Mouse (Mus musculus) limb, embryonic 14.5 days (tissue): ENCODE data around the gene Mgat4c. TPM values are rescaled to one million over a fixed set of nuclear protein-coding genes. Genes with fewer than 3 reads are reported as not detected.
A peak's percentile ranks its signal among the peaks of the same experiment; 100 is the strongest.
"Not testable (repeated sequence)": the region's sequence is repeated elsewhere in the genome, so short reads cannot be mapped to it uniquely, and the experiment has no call there.

Experiments
- ATAC-seq: fragments of 200-750 bp; cut with Nextera tagmentation; 2 replicates; pipeline ENCODE4 v1.8.0; 2017; ENCODE audit warnings: low read depth, moderate number of reproducible peaks, moderate TSS enrichment; ENCODE audit not compliant: low FRiP score
- DNase-seq: peaks from one replicate; pipeline ENCODE4 v3.0.0-alpha.2; 2015; ENCODE audit warnings: low spot score
- H3K27ac ChIP-seq: fragments of 300-500 bp; sonication (generic); replicated peaks from 2 replicates; pipeline ENCODE4 v1.5.1; 2014; ENCODE audit warnings: low read depth, mild to moderate bottlenecking, low read length, moderate library complexity, mixed read lengths
- H3K27me3 ChIP-seq: fragments of 300-500 bp; sonication (generic); 2 replicates; pipeline ENCODE4 v1.6.1; 2014; ENCODE audit warnings: low read length, mixed read lengths; ENCODE audit not compliant: control insufficient read depth, insufficient read depth
- H3K36me3 ChIP-seq: fragments of 300-500 bp; sonication (generic); 2 replicates; pipeline ENCODE4 v1.6.1; 2014; ENCODE audit warnings: mild to moderate bottlenecking, low read length, moderate library complexity, mixed read lengths; ENCODE audit not compliant: control insufficient read depth, insufficient read depth
- H3K4me1 ChIP-seq: fragments of 300-500 bp; sonication (generic); 2 replicates; pipeline ENCODE4 v1.6.1; 2014; ENCODE audit warnings: antibody characterized with exemption, low read length, mixed read lengths; ENCODE audit not compliant: control insufficient read depth, insufficient read depth
- H3K4me2 ChIP-seq: fragments of 300-500 bp; sonication (generic); replicated peaks from 2 replicates; pipeline ENCODE4 v1.6.1; 2014; ENCODE audit warnings: low read depth, mild to moderate bottlenecking, low read length, moderate library complexity; ENCODE audit not compliant: severe bottlenecking
- H3K4me3 ChIP-seq: fragments of 300-500 bp; sonication (generic); replicated peaks from 2 replicates; pipeline ENCODE4 v1.5.1; 2014; ENCODE audit warnings: low read length
- H3K9ac ChIP-seq: fragments of 300-500 bp; sonication (generic); 2 replicates; pipeline ENCODE4 v1.6.1; 2014; ENCODE audit warnings: mild to moderate bottlenecking, low read depth, low read length, moderate library complexity; ENCODE audit not compliant: severe bottlenecking
- H3K9me3 ChIP-seq: fragments of 300-500 bp; sonication (generic); 2 replicates; pipeline ENCODE4 v1.6.1; 2016; ENCODE audit warnings: low read length; ENCODE audit not compliant: control insufficient read depth
- POLR2A ChIP-seq: fragments of 200-500 bp; IDR thresholded peaks from 2 replicates; pipeline ENCODE4 v1.8.0; 2012; ENCODE audit warnings: inconsistent platforms, mild to moderate bottlenecking, moderate library complexity, borderline replicate concordance; ENCODE audit not compliant: insufficient read depth, insufficient read length; ENCODE audit errors: extremely low read depth
- WGBS: fragments of 180-500 bp; shearing (Covaris S2); extraction: QIAGEN DNeasy Blood & Tissue Kit; methylation state at CpG from one replicate; pipeline ENCODE4 v1.1.7; 2014; 5-methylcytosine and 5-hydroxymethylcytosine counted together
- microRNA-seq: library from miRNA; unstranded; fragments of <30 nt; microRNA quantifications from one replicate; pipeline ENCODE4, GENCODE M21; 2016
- polyA plus RNA-seq, 2 experiments: library from polyadenylated mRNA; depleted of rRNA in 1 of 2; stranded (reverse) in 1 of 2; unstranded in 1 of 2; fragments of >200 nt; fragmentation: Nextera tagmentation in 1 of 2; extraction: Ambion mirVana in 1 of 2; gene quantifications; 2 replicates each; pipeline versions ENCODE4 v1.2.1 to v1.2.3; 2012 to 2014

The Mgat4c gene
- polyA plus RNA-seq, 2 experiments, result 0.64 to 2.2 TPM

DNA sequence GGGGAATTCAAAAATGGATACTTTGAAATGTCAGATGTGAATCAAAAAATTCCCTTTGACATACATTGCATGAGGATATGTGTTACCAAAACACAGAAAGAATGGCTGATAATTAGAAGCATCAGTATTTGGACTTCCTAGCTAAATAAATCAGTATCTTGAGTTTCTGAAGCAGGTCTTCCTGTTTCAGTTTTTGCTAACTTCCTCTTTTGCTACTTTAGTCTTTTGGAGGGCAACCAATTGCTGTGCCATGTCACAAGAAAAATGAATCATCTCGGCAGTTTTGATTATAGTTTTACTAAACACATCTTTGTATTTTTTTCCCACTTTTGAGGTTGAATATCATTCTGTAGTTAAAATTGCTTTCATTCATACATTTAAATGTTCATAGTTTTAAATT is 707.9 kb downstream of the Mgat4c start:
- no peak overlapping the region for H3K9ac ChIP-seq
- no peaks in the 10 kb centered on the region for H3K36me3 ChIP-seq
- no peak overlapping the region for H3K27ac ChIP-seq
- no peaks in the 10 kb centered on the region for H3K9me3 ChIP-seq
- DNase-seq (no peak), ATAC-seq (no peak)
- H3K27me3 ChIP-seq, result no peaks in the 10 kb centered on the region
- 84% methylated on average over 1 of the region's 1 CpGs for WGBS
- no peak for TF ChIP-seq POLR2A
- no peaks in the 10 kb centered on the region for H3K4me1 ChIP-seq
- no peak overlapping the region for H3K4me3 ChIP-seq
- no peak overlapping the region for H3K4me2 ChIP-seq

DNA sequence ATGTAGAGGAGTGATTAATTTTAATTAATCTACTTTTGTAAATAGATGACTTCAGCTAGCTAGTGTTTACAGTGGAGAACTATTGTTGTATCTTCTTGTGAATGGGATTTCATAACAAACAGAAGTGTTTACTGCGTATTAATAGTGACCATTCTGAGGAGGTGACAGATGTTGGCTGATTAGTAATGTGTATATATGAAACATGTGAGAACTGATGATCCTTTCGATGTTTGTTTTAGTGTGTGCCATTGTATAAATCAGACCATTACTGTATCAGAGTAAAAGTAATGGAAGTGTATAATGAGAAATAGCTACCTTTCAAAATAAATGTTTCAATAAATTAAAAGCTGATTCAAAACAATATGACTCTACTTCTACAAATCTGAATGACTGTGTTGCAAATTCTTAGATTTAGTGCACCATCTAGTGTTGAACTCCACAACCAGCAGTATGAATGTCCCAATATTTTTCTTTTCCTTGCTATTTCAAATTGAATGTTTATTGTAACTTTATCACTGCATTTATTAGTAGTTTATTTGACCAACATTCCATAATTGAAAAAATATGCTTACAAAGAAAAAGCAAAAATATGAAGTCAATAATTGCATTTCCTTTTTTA is 736.5 kb downstream of the Mgat4c start:
- ATAC-seq, result no peak
- Histone ChIP-seq H3K4me2 (no peak overlapping the region), H3K27me3 (no peaks in the 10 kb centered on the region), H3K9ac (no peak overlapping the region), H3K9me3 (no peaks in the 10 kb centered on the region), H3K4me3 (no peak overlapping the region), H3K36me3 (no peaks in the 10 kb centered on the region), H3K4me1 (no peaks in the 10 kb centered on the region), H3K27ac (no peak overlapping the region)
- peak; percentile 27 for DNase-seq
- 84% methylated on average over 2 of the region's 2 CpGs for WGBS
- no peak for TF ChIP-seq POLR2A

DNA sequence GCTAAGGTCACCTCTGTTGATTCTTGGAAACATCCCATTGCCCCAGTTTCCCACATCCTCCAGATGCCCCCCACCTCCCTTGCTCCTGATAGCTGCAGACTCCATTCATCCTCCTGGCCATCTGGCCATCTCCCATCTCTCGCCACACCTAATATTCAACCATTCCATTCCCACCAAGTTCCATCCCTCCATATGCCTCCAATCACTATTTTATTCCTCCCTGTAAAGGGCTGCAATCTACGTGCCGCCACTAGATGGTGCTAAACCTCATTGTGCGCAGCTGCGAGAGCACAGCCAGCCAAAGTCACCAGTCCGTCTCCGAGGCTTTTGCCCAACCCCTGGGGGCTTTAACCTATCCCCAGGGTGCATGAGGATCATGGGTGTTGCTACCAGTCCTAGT is 753.8 kb downstream of the Mgat4c start:
- H3K4me1 ChIP-seq, H3K4me3 ChIP-seq, DNase-seq, H3K27ac ChIP-seq, H3K9ac ChIP-seq, H3K4me2 ChIP-seq, H3K27me3 ChIP-seq, H3K9me3 ChIP-seq, H3K36me3 ChIP-seq, ATAC-seq: not testable (repeated sequence)
- 3% methylated on average over 4 of the region's 7 CpGs for WGBS

DNA sequence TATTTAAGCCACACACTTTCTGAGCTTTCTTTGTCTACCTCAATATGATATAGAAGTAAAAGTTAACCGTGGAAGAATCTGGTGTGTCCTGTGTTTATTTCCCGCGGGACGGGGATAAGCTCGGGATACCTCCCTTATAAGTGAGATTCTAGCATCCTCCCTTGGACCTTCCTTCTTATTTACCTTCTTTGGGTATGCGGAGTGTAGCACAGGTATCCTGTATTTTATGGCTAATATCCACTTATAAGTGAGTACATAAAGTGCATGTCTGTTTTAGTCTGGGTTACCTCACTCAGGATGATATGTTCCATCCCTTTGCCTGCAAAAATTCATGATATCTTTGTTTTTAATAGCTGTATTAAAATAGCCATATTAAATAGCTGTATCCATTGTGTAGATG is 754.2 kb downstream of the Mgat4c start:
- H3K4me1 ChIP-seq, DNase-seq, H3K9me3 ChIP-seq, H3K9ac ChIP-seq, ATAC-seq, H3K4me2 ChIP-seq, H3K4me3 ChIP-seq, H3K27ac ChIP-seq, H3K36me3 ChIP-seq, H3K27me3 ChIP-seq: not testable (repeated sequence)
- 33% methylated on average over 6 of the region's 6 CpGs for WGBS

Small RNA genes lying within 50 kb of the gene (microRNA-seq; reads per million reads assigned to microRNA genes)
- not detected for gene Mir3059
